Mouse (Mus musculus) ZHBTc4 (cell line): ENCODE results near the gene Ccdc162.

ENCODE experiments used
- DNase-seq: peaks from one replicate; pipeline ENCODE4 v3.0.0-alpha.2; 2011; ENCODE audit warnings: low read depth, low spot score

Ccdc162 gene

DNA sequence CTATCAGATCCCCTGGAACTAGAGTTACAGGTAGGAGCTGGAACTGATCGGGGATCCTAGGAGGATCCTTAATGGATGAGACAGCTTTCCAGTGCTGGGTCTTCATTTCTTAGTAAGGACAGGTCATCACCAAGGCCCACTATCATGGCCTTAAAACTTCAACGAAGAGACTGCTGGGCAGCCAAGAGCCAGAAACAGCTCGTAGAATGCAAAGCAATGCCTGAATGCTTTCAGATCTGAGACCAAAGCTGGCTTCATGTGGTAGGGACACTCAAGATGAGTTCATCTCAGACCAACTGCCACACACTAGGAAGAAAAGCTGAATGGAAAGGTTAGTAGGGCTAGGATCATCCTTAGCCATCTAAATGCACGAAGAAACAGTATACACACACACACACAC is 177.4 kb downstream of the Ccdc162 start:
- no peak for DNase-seq

DNA sequence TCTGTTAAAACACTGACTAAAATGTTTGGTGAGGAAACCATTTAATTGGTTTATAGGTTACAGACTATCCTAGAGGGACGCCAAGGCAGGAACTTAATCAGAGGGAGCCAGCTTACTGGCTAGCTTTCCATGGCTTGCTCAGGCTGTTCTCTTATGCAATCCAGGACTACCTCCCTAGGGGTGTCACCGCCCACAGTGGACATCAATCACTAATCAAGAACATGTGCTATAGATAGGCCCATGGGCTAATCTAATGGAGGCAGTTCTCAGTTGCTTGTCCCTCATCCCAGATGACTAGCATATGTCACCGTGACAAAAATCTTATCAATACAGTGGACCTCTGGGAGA is 178.5 kb downstream of the Ccdc162 start:
- no peak for DNase-seq

DNA sequence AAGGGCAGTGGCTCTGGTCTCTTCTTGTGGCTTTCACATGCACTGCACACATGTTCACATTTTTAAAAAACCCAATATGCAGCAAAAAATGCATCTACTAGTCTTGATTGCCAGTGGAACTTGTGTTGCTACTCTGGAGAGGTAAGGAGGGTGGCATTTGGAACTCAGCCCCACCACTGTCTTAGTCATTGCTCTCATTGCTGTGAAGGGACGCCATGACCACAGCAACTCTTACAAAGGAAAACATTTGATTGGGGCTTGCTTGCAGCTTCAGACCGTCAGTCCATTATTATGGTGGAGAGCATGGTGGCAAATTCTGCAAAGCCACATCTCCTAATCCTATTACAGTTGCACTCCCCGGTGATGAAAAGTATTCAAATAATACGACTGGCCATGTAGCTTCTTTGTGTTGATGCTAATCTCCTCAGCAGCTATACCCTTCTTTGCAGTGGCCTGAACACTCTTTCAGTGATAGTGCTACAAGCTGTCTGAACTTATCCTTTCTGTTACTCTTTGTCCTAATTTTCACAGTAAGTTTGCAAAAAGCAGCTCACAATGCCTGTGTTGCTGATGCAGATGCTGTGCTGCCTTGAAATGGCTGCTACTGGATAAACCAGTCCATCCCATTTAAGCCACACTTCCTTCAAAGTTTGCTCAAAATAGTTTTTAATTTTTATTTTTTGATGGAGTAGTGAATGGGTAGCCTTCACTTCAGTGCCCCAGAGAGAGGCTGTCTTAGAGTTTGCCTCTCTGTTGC is 179.0 kb downstream of the Ccdc162 start:
- no peak for DNase-seq

DNA sequence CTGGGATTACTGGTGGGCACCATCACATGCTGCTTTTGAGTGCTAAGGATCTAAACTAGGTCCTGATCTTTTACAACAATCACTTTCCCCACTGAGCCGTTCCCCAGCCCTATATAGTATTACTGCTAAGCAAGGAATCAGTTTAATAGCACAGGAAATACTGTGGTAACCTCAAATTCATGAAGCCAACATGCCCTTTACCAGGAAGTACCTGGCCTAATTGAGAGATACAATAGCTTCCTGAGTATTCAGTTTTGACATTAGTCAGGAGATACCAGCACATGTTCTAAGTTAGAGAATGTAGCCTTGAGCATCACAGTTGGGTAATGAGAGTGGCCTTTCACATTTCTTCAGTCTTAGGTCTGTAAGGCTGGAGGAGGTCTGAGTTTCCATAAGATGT is 179.7 kb downstream of the Ccdc162 start:
- no peak for DNase-seq

DNA sequence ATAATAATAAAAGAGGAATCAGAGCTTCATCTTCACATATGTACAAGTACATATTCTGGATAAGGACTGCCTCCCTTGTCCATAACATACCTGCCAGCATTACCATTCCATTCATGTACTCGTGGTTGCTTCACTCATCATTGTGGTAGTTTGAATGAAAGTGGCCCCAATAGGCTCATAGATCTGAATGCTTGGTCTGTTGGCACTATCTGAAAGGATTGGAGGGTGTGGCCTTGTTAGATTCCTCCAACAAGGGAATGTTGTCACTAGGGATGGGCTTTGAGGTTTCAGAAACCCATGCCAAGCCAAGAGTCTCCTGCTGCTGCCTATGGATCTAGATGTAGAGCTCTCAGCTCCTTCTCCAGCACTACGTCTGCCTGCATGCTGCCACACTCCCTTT is 180.4 kb downstream of the Ccdc162 start:
- DNase-seq = peak; percentile 34

DNA sequence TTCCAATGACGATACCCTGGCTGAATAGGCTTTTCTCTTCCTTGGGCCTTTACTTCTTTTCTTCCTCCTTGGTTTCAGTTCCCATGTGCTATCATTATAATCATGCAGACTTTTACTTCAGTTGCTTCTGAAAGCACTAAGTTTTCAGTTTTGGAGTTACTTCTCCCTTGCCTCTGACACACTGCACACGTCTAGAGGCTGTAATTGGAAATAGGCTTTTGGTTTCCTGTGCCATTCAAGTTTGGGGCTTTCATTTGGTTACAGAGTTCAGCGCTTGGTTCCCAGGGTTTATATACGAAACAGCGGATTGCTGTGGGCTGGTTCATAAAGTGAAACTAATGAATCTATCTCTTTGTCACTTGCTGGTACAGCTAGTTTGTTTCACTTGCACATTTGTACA is 186.5 kb downstream of the Ccdc162 start:
- no peak for DNase-seq

DNA sequence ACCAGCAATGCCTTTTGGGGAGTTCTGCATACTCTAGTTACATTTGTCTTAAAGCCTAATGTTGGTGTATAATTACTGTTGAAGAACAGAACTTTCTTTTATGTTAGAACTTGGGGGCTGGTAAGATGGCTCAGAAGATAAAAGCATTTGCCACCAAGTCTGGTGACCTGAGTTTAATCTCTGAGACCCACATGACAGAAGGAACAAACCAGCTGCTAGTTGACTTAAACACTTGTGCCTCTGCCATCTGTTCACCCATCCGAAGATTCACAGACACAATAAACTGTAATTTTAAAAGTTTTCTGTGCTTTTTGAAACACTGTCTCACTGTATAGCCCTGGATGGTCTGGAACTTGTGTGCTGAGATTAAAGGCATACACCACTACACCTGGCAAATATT is 190.7 kb downstream of the Ccdc162 start:
- DNase-seq = no peak

DNA sequence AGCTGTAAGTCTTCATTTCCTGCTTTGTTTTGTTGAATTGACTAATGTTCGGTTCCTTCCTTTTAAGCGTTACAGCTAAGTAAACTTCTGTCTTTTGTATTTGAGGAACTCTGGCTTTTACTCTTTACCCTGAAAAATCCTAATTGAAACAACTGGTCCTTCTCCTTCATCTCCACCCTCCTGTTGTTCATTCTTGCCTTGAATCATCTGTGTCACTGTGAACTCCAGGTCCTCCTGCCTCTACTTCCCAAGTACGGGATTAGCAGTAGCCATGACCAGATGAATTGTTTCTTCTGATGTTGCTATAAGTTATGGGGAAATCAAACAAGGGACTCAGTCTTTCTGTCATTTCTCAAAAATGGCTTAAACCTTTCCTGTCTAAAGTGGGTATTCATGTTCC is 193.0 kb downstream of the Ccdc162 start:
- DNase-seq = no peak

DNA sequence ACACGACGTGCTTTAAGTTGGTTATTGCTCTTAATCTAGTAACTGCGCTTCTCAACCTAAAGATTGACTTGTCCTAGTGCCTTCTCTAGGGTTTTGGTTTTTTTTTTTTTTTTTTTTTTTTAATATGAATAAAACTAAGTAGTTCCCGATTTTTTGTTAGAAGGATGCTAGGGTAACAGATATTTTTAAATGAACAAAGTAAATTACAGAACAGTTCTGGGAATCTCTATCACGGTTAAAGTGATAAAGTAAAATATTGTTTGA is 196.1 kb downstream of the Ccdc162 start:
- no peak for DNase-seq

DNA sequence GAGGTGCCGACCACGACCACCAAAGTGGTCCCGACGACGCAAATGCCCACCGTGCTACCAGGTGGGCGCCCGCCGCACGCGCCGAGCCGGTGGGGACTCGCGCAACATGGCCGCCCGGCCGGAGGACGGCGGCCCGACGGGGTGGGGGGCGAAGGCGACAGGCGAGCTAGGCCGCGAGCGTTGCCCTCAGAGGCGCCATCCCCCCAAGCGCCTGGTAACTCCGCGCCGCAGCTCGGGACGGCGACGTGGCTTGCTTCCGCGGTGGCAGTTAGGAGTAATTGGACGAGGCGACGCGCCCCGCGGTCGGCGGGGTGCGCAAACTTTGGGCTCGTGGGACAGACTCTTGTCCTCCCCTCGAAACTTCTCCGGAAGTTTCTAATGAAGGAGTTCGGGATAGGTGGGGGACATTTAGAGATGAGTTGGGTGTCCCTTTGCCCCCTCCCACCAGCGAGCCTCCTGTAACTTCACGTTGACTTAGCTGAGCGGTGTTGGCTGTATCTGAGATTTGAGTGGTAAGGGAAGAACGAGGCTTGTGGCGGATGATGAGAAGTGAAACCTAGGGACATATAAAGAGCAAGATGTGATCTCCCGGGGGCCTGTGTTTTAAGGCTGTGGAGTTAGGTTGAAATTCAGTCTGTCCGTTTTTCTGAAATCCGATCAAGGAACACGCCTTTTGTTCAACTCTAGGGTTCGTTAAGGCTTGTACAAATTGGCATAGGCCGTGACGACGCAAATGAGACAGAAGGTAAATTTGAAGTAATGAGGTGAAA is 196.6 kb downstream of the Ccdc162 start:
- peak; percentile 77 for DNase-seq

DNA sequence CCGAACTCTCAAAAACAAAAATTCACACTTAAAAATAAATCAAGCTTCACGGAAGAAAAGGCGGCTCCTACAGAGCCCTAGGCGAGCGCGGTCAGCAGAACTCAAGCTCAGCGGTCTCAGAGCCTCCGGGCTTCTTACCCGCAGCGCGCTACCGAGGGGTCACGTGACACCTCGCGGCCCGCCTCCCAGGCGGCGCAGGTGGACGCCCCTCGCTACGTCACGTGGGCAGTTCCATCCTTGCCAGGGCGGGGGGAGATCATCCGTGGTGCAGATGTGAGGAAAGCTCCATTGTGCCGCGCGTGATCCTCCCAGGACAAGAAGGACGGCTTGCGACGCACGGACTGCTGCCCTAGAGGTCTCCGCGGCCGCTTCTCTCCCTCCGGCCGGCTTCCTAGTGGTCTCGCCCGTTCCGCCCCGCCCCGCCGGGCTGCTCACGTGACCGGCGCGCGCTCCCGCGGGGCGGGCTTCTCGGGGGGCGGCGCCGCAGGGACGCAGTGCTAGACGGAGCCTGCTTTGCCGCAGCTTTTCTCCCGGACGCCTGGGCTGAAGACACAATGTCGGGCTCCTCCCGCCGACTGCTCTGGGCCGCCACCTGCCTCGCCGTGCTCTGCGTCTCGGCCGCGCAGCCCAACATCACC is 197.3 kb downstream of the Ccdc162 start, which contains the start of gene Cd164:
Cd164 (plus strand) TSS at position 434 of the 638 bp plus-strand sequence.
- peak; percentile 98 for DNase-seq

DNA sequence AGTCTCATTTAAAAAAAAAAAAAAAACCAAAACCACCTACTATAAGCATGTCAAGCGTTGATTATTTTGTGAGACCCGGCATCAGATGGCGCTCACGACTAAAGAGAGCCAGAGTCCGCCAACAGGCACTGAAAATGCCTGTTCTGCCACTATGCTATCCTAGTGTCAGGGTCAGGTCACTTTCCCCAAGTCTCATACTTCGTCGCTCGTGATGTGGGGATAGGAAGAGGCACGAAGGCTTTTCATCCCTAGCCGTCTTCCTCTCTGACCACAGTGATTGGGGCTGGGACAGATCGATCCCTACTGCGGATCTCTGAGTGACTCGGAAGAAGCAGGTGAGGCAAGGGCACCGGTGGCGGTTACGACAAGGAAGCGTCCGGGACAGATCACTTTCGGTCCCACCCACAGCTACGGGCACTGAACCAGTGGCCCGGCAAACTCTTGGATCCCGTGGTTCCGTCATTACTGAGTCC is 197.9 kb downstream of the Ccdc162 start:
- DNase-seq = no peak

DNA sequence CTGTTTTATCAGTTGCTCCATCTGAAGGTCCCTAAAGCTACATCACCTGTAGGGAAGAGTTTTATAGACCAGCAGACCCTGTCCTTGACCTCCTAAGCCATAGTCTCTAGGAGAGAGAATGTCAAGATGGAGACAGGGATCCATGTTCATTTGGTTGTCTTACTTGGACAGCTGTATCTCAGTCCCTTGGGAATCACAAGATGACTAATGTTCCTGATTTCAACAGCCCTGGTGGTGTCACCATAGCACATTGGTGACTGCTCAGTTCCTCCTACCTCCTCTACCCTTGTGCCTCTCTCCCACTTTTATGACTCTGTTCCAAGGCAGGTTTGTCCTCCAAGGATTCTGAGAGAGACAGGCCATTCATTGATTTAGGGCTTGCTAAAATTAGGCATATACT is 201.5 kb downstream of the Ccdc162 start:
- no peak for DNase-seq

DNA sequence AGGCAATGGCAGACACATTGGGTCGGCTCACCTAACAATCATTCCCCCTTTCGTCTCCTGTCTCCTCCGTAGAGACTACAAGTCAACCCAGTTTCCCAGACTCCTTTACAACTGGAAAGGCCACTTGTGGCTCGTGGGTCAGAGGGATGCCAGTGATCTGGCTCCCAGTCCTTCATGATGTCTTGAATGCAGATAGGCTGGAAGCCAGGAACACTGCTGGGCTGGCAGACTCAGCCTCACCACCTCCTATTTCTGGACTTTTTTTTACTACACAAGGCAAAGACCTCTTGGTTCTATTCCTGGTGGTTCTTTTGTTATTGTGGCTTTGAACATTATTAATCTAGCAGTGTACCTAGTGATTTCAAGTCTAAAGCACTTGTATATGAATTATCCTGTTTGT is 202.1 kb downstream of the Ccdc162 start:
- no peak for DNase-seq

DNA sequence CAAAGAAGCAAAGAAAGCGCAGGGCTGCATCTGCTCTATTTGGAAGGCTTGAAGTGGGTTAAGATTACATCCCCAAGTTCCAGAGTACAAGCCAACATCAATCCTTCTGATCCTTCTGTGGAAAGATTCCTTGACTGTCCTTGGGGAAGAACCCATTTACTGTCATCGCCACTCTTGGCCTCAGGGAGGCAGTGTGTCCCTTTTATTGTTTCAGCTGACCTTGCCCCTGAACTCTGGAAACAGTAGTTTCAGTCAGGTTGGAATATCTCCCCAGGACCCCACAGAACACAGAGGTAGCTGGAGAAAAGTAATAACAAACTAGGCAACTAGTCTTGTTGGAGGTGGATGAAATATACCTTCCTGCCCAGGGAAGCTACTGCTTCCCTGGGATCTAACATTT is 207.3 kb downstream of the Ccdc162 start:
- DNase-seq = peak; percentile 76

DNA sequence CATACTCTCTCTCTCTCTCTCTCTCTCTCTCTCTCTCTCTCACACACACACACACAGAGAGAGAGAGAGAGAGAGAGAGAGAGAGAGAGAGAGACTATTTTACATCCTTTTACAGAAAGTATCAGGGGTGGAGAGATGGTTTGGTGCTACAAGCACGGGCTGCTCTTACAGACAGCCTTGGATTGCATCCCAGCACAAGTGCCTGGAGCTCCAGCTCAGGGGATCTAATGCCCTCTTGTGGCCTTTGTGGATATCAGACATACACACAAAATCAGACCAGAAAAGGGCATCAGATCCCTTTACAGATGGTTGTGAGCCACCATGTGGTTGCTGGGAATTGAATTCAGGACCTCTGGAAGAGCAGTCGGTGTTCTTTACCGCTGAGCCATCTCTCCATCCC is 211.0 kb downstream of the Ccdc162 start:
- peak; percentile 93 for DNase-seq

DNA sequence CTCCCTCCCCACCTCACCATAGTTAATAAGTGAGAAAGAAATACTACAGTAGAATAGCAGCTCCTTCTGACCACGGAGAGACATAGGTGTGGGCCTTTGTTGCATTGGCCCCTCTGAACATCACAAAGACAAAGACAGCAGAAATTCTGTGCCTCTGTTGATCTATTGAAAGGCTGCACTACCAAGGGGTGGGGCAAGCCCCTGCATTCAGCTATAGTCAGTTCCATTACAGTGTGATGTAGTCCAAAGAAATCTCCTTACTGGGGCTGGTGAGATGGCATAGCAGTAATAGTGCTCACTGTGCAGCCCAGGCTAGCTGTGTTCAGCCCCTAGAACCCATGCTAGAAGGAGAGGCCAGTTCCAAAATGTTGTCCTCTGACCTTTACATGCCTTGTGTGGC is 211.4 kb downstream of the Ccdc162 start:
- peak; percentile 64 for DNase-seq

DNA sequence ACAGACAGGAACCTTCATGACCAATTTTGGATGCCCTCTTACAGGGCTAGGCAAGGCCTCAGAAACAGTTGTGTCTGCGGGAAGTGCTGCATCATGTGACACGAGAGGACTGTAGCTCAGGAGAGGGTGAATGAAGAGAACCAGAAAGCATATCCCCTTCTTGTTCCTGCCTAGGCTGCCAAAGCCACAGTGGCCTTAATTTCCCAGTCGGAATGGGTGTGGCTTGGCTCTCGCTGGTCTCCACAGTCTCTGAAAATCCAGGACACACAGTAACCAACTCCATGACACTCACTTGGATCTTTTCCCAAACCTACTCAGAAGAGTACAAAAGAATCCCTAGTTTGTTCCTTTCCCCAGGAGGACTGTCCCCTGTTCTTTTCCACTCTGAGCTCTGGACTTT is 215.5 kb downstream of the Ccdc162 start:
- DNase-seq = peak; percentile 23

DNA sequence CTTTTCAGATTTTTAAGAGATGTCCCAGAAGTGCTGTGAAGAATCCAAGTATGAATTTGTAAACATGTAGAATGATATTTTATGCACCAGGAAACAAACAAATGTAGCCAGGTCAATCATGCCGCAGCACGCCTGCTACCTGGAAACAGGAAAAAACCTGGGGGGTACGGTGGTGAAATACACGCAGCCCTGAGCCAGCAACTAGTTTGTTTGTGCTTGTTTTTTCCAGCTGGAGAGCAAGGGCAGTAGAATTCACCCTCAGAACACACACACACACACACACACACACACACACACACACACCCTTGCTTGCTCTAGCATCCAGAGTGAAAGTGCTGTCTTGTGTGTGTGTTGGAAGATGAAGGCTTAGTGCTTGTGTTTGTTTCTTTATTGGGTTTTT is 225.3 kb downstream of the Ccdc162 start:
- DNase-seq = no peak

DNA sequence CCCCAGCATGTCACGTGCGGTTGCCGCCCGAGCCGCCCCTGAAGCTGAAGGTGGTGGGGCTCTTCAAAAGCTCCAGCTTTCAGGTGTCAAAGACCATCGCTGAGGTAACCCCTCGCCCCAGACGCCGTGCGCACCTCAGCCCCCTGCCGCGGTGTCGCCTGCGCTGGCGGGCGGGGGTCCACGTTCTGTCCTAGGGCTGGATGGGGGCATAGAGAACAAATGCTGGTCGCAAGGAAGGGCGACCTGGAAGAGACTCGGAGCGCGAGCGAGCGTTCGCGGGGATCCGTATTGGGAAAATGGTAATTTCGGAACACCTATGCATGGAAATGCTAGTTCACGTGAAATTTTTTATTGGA is 225.9 kb downstream of the Ccdc162 start:
- DNase-seq = no peak

DNA sequence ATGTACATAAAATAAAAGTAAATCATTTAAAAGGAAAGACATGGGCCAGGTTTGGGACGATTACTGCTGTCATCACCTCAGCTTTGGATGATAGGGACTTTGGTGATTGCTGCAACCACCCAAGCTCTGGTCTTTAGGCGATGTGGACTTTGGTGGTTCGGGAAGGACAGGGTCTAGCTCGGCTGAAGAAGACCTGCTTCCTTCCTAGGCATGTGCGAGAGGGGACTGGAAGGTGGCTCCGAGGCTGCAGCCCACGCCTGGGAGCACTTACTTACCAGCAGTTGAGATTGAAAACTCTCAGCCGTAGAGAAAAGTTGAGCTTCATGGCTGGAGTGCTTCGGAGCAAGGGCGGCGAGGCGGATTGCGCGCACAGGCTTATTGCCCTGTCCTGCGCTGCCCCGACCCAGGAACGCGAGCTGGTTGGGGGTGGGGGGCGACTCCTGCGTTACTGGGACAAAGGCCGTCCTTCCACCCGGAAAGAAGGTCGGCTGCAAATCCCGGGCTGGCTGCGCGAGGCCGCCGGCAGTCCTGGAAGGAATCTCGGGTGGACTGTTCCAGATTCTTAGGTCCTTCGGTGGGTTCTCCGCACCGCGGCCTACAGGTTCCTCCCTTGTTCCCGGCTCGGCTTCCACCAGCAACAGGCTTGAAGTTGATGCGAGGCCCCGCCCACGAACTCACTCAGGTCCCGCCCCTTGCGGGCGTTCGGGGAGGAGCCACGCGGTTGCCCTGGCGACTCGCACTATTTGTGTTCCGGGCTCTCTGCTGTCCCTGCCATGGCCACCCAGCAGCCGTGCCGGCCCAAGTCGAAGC is 226.5 kb downstream of the Ccdc162 start, which contains the start of the genes Smpd2 and Ppil6:
Smpd2 (minus strand) TSS at position 662 of the 810 bp plus-strand sequence.
Ppil6 (plus strand) TSS at position 732 of the 810 bp plus-strand sequence.
- peak; percentile 96 for DNase-seq

DNA sequence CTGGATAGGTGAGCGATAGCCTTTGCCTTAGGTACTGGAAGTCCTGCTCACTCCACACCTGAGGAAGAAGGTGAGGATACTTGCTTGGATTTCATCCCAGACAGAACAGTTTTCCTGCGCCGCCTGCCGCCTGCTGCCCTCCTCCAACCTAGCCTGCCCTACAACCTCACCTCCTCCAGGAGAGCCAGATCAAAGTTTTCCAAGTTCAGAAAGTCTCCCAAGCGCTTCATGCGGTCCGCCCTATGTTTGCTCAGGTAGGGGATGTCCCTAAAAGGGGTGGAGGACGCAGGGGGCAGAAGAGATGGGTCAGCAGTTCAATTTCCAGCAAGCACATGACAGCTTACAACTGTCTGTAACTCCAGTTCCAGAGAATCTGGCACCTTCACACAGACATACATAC is 227.1 kb downstream of the Ccdc162 start:
- DNase-seq = no peak
